Mouse (Mus musculus) adrenal gland, postnatal 4 days (tissue): ENCODE results near the gene Ugt1a2. TPM values are rescaled to one million over a fixed set of nuclear protein-coding genes. Genes with fewer than 3 reads are reported as not detected.

ENCODE experiments used
- DNase-seq, 2 experiments: peaks; one replicate each; pipeline ENCODE4 v3.0.0; 2021 to 2022; ENCODE audit warnings: low spot score in 2 of 2, mixed read lengths in 2 of 2
- total RNA-seq, 2 experiments: library from RNA; stranded (reverse); gene quantifications; 2 replicates each; pipeline ENCODE4 v1.2.3; 2021

Gene Ugt1a2
- total RNA-seq, 2 experiments from 2014 or later = 1.0 to 31.4 TPM

GRCm38 (mm10) chr1:88255989-88256754, 55.8 kb downstream of the Ugt1a2 start:
- DNase-seq = no peak

GRCm38 (mm10) chr1:88256886-88257663, 56.7 kb downstream of the Ugt1a2 start:
- DNase-seq = no peak

GRCm38 (mm10) chr1:88257681-88258080, 57.3 kb downstream of the Ugt1a2 start:
- DNase-seq = no peak

GRCm38 (mm10) chr1:88258361-88258760, 58.0 kb downstream of the Ugt1a2 start:
- no peak for DNase-seq

GRCm38 (mm10) chr1:88258881-88259642, 58.7 kb downstream of the Ugt1a2 start:
- no peak for DNase-seq

- DNase-seq = no peak
Observed at GRCm38 (mm10) chr1:88259643-88260024, 59.2 kb downstream of the Ugt1a2 start.

- no peak for DNase-seq
Observed at GRCm38 (mm10) chr1:88260114-88260513, 59.7 kb downstream of the Ugt1a2 start.

- no peak for DNase-seq
Observed at GRCm38 (mm10) chr1:88260604-88261377, 60.4 kb downstream of the Ugt1a2 start.

GRCm38 (mm10) chr1:88261706-88262105, 61.3 kb downstream of the Ugt1a2 start:
- no peak for DNase-seq

- DNase-seq = no peak
Observed at GRCm38 (mm10) chr1:88262255-88262654, 61.9 kb downstream of the Ugt1a2 start.

- DNase-seq = no peak
Observed at GRCm38 (mm10) chr1:88262961-88263360, 62.6 kb downstream of the Ugt1a2 start.

- DNase-seq = no peak
Observed at GRCm38 (mm10) chr1:88263778-88264177, 63.4 kb downstream of the Ugt1a2 start.

- no peak for DNase-seq
Observed at GRCm38 (mm10) chr1:88264237-88264868, 64.0 kb downstream of the Ugt1a2 start.

- DNase-seq = no peak
Observed at GRCm38 (mm10) chr1:88264869-88265240, 64.5 kb downstream of the Ugt1a2 start.

GRCm38 (mm10) chr1:88266123-88266522, 65.7 kb downstream of the Ugt1a2 start:
- DNase-seq = no peak

GRCm38 (mm10) chr1:88267489-88267888, 67.1 kb downstream of the Ugt1a2 start:
- no peak for DNase-seq

GRCm38 (mm10) chr1:88268070-88268469, 67.7 kb downstream of the Ugt1a2 start:
- DNase-seq = no peak
